Mouse (Mus musculus): ENCODE measurements around the gene Ssc5d. TPM values are rescaled to one million over a fixed set of nuclear protein-coding genes. Genes with fewer than 3 reads are reported as not detected.
A peak's percentile ranks its signal among the peaks of the same experiment; 100 is the strongest.

The Ssc5d gene
- polyA plus RNA-seq, 1 experiment from 2014 or later, result 1.4 TPM

GRCm38 (mm10) chr7:4927711-4928110 is 2.1 kb downstream of the Ssc5d start:
- Histone ChIP-seq H3K4me2 (replicated peaks; ENCODE audit: low read depth, low read length) (peak overlapping the region; percentile 28; the same call in 1 of the 2 replicates), H3K9me3 (ENCODE audit: low read length) (no peaks in the 10 kb centered on the region), H3K4me3 (ENCODE audit: low read depth, low read length) (0 out of 2 replicates have a peak overlapping the region, but pooled peaks have one; percentile 12), H3K27ac (ENCODE audit: low read length) (no peak overlapping the region), H3K27me3 (replicated peaks; ENCODE audit: insufficient read depth, low read length) (0 out of 2 replicates have a peak, but pooled peaks cover 3% of the 10 kb centered on the region), H3K4me1 (ENCODE audit: insufficient read depth, low read depth, low read length) (peaks cover 15% of the 10 kb centered on the region), H3K36me3 (ENCODE audit: insufficient read depth, low read length) (no peaks in the 10 kb centered on the region), H3K9ac (replicated peaks; ENCODE audit: low read depth) (no peak overlapping the region)
- peak; percentile 50 for DNase-seq (ENCODE audit: low spot score)
- TF ChIP-seq EP300 (IDR thresholded peaks at IDR 0.05) (no peak), CTCF (IDR thresholded peaks at IDR 0.05) (no peak)
- 34% methylated on average over 8 of the region's 8 CpGs for WGBS
- no peak for ATAC-seq

- peak overlapping the region; percentile 28; the same call in 1 of the 2 replicates for H3K4me2 ChIP-seq (replicated peaks; ENCODE audit: low read depth, low read length)
- H3K9ac ChIP-seq (replicated peaks; ENCODE audit: low read depth), result no peak overlapping the region
- H3K27me3 ChIP-seq (replicated peaks; ENCODE audit: insufficient read depth, low read length), result 0 out of 2 replicates have a peak, but pooled peaks cover 3% of the 10 kb centered on the region
- H3K9me3 ChIP-seq (ENCODE audit: low read length), result no peaks in the 10 kb centered on the region
- H3K4me1 ChIP-seq (ENCODE audit: insufficient read depth, low read depth, low read length), result peaks cover 9% of the 10 kb centered on the region
- no peak for ATAC-seq
- no peak for TF ChIP-seq EP300 (IDR thresholded peaks at IDR 0.05)
- no peak overlapping the region for H3K27ac ChIP-seq (ENCODE audit: low read length)
- H3K4me3 ChIP-seq (ENCODE audit: low read depth, low read length), result 0 out of 2 replicates have a peak overlapping the region, but pooled peaks have one; percentile 12
- 47% methylated on average over 15 of the region's 17 CpGs for WGBS
- no peak for DNase-seq (ENCODE audit: low spot score)
- no peaks in the 10 kb centered on the region for H3K36me3 ChIP-seq (ENCODE audit: insufficient read depth, low read length)
Observed at GRCm38 (mm10) chr7:4928323-4928722, 2.7 kb downstream of the Ssc5d start.

GRCm38 (mm10) chr7:4933103-4933502 is 7.5 kb downstream of the Ssc5d start:
- WGBS, result 64% methylated on average over 12 of the region's 12 CpGs
- H3K27me3 ChIP-seq (replicated peaks; ENCODE audit: insufficient read depth, low read length), result no peaks in the 10 kb centered on the region

GRCm38 (mm10) chr7:4934160-4934914 is 8.8 kb downstream of the Ssc5d start:
- no peak for DNase-seq (ENCODE audit: low spot score)
- no peak for TF ChIP-seq EP300 (IDR thresholded peaks at IDR 0.05)
- peak; percentile 48 for TF ChIP-seq CTCF (IDR thresholded peaks at IDR 0.05)
- H3K27ac ChIP-seq (ENCODE audit: low read length), result no peak overlapping the region

More at GRCm38 (mm10) chr7:4933103-4933502, 7.5 kb downstream of the Ssc5d start:
- H3K9ac ChIP-seq (replicated peaks; ENCODE audit: low read depth), result no peak overlapping the region
- ATAC-seq, result no peak
- H3K4me3 ChIP-seq (ENCODE audit: low read depth, low read length), result no peak overlapping the region
- no peak overlapping the region for H3K4me2 ChIP-seq (replicated peaks; ENCODE audit: low read depth, low read length)
- H3K36me3 ChIP-seq (ENCODE audit: insufficient read depth, low read length), result no peaks in the 10 kb centered on the region
- no peak for TF ChIP-seq EP300 (IDR thresholded peaks at IDR 0.05)
- TF ChIP-seq CTCF (IDR thresholded peaks at IDR 0.05), result no peak
- H3K9me3 ChIP-seq (ENCODE audit: low read length), result 0 out of 2 replicates have a peak, but pooled peaks cover 3% of the 10 kb centered on the region
- no peaks in the 10 kb centered on the region for H3K4me1 ChIP-seq (ENCODE audit: insufficient read depth, low read depth, low read length)
- H3K27ac ChIP-seq (ENCODE audit: low read length), result no peak overlapping the region
- no peak for DNase-seq (ENCODE audit: low spot score)

GRCm38 (mm10) chr7:4936832-4937231 is 11.2 kb downstream of the Ssc5d start:
- H3K27ac ChIP-seq (ENCODE audit: low read length), result no peak overlapping the region
- TF ChIP-seq CTCF (IDR thresholded peaks at IDR 0.05) (no peak), EP300 (IDR thresholded peaks at IDR 0.05) (no peak)
- no peaks in the 10 kb centered on the region for H3K27me3 ChIP-seq (replicated peaks; ENCODE audit: insufficient read depth, low read length)
- H3K4me3 ChIP-seq (ENCODE audit: low read depth, low read length), result no peak overlapping the region
- H3K4me1 ChIP-seq (ENCODE audit: insufficient read depth, low read depth, low read length), result no peaks in the 10 kb centered on the region
- H3K36me3 ChIP-seq (ENCODE audit: insufficient read depth, low read length), result no peaks in the 10 kb centered on the region
- 0 out of 2 replicates have a peak, but pooled peaks cover 3% of the 10 kb centered on the region for H3K9me3 ChIP-seq (ENCODE audit: low read length)
- WGBS, result 65% methylated on average over 10 of the region's 10 CpGs
- no peak overlapping the region for H3K9ac ChIP-seq (replicated peaks; ENCODE audit: low read depth)
- DNase-seq (ENCODE audit: low spot score) (no peak), ATAC-seq (no peak)
- no peak overlapping the region for H3K4me2 ChIP-seq (replicated peaks; ENCODE audit: low read depth, low read length)

More at GRCm38 (mm10) chr7:4934160-4934914, 8.8 kb downstream of the Ssc5d start:
- WGBS, result 71% methylated on average over 4 of the region's 4 CpGs
- Histone ChIP-seq H3K4me3 (ENCODE audit: low read depth, low read length) (no peak overlapping the region), H3K27me3 (replicated peaks; ENCODE audit: insufficient read depth, low read length) (no peaks in the 10 kb centered on the region), H3K36me3 (ENCODE audit: insufficient read depth, low read length) (no peaks in the 10 kb centered on the region), H3K4me2 (replicated peaks; ENCODE audit: low read depth, low read length) (no peak overlapping the region), H3K9me3 (ENCODE audit: low read length) (0 out of 2 replicates have a peak, but pooled peaks cover 3% of the 10 kb centered on the region), H3K4me1 (ENCODE audit: insufficient read depth, low read depth, low read length) (no peaks in the 10 kb centered on the region), H3K9ac (replicated peaks; ENCODE audit: low read depth) (no peak overlapping the region)
- ATAC-seq, result no peak

- TF ChIP-seq EP300 (IDR thresholded peaks at IDR 0.05) (no peak), CTCF (IDR thresholded peaks at IDR 0.05) (no peak)
- no peak overlapping the region for H3K9ac ChIP-seq (replicated peaks; ENCODE audit: low read depth)
- H3K4me2 ChIP-seq (replicated peaks; ENCODE audit: low read depth, low read length), result no peak overlapping the region
- DNase-seq (ENCODE audit: low spot score), result no peak
- no peak for ATAC-seq
- 63% methylated on average over 10 of the region's 11 CpGs for WGBS
- no peaks in the 10 kb centered on the region for H3K4me1 ChIP-seq (ENCODE audit: insufficient read depth, low read depth, low read length)
- no peaks in the 10 kb centered on the region for H3K27me3 ChIP-seq (replicated peaks; ENCODE audit: insufficient read depth, low read length)
- no peak overlapping the region for H3K27ac ChIP-seq (ENCODE audit: low read length)
- H3K36me3 ChIP-seq (ENCODE audit: insufficient read depth, low read length), result no peaks in the 10 kb centered on the region
- H3K9me3 ChIP-seq (ENCODE audit: low read length), result 0 out of 2 replicates have a peak, but pooled peaks cover 3% of the 10 kb centered on the region
- H3K4me3 ChIP-seq (ENCODE audit: low read depth, low read length), result no peak overlapping the region
Observed at GRCm38 (mm10) chr7:4937392-4937791, 11.8 kb downstream of the Ssc5d start.

All from lung, postnatal 0 days (tissue).